Mouse (Mus musculus): ENCODE measurements around the gene Rtn4rl1.

DNA sequence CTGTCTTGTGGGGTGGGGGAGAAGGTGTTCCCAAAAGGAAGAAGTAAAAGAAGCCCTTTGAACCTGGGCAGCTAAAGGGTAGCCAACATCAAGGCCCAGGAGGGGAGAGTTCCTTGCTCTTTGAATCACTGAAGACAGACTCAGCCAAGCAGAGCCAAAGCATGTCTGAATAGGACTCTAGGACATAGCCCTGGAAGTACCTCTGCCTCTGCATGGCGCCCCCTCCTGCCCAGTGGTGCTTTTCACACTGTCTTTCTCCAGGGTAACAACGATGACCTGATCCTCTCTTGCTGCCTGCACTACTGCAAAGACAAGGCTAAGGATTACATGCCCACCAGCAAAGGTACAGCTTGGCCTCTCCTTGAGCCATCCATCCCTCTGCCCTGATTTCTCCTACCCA, 34.0 kb upstream of the Rtn4rl1 start:
- TF ChIP-seq CTCF (IDR thresholded peaks at IDR 0.05; ENCODE audit: low read depth) (peak; percentile 69), EP300 (optimal IDR thresholded peaks at IDR 0.05) (no peak)

All from stomach, postnatal 0 days (tissue).